Mouse (Mus musculus) cerebellum, adult 2 months (tissue): Measurements from ENCODE around the gene Polr2g. TPM values are rescaled to one million over a fixed set of nuclear protein-coding genes. Genes with fewer than 3 reads are reported as not detected.

Source experiments
- DNase-seq, 2 experiments: peaks; one replicate each; pipeline ENCODE4 v3.0.0; 2021
- H3K27ac ChIP-seq: fragments of 200-500 bp; 2 replicates; pipeline ENCODE4 v1.5.1; 2012; ENCODE audit warnings: low read length, control low read depth, inconsistent platforms; ENCODE audit not compliant: insufficient read depth
- H3K27me3 ChIP-seq: fragments of 200-500 bp; 2 replicates; pipeline ENCODE4 v1.6.1; 2012; ENCODE audit warnings: inconsistent platforms, mild to moderate bottlenecking, low read length, moderate library complexity; ENCODE audit not compliant: control insufficient read depth, insufficient read depth
- H3K4me1 ChIP-seq: fragments of 200-500 bp; 2 replicates; pipeline ENCODE4 v1.6.1; 2011; ENCODE audit warnings: low read length; ENCODE audit not compliant: control insufficient read depth, insufficient read depth
- H3K4me3 ChIP-seq: fragments of 200-500 bp; replicated peaks from 2 replicates; pipeline ENCODE3; 2011; ENCODE audit warnings: mild to moderate bottlenecking, low read depth, low read length, control low read depth; ENCODE audit not compliant: insufficient read depth
- CTCF ChIP-seq: fragments of 200-500 bp; IDR thresholded peaks from 2 replicates; pipeline ENCODE4 v1.5.1; 2011; ENCODE audit warnings: low read depth, mild to moderate bottlenecking, control low read depth, low read length, moderate library complexity, borderline replicate concordance; ENCODE audit not compliant: insufficient read depth
- POLR2A ChIP-seq: fragments of 200-500 bp; IDR thresholded peaks from 2 replicates; pipeline ENCODE4 v1.6.1; 2011; ENCODE audit warnings: low read length, control low read depth, borderline replicate concordance; ENCODE audit not compliant: insufficient read depth
- WGBS: fragments of 180-500 bp; shearing (Covaris S2); methylation state at CpG from one replicate; pipeline ENCODE4 v1.1.7; 2018; 5-methylcytosine and 5-hydroxymethylcytosine counted together
- polyA plus RNA-seq: library from polyadenylated mRNA; depleted of rRNA; stranded (reverse); fragments of >200 nt; gene quantifications from 2 replicates; pipeline ENCODE4 v1.2.3, GENCODE M21; 2012; rRNA removed

Gene Polr2g
- 155 and 157 TPM in 2 replicates for polyA plus RNA-seq

GRCm38 (mm10) chr19:8798264-8798946 lies at the start of gene Polr2g:
Gene Polr2g, minus strand, starts transcription at chr19:8798577.
- TF ChIP-seq POLR2A (peak; percentile 76; the same call in 1 of the 2 replicates), CTCF (no peak)
- peak; percentile 86 to 90 for DNase-seq
- WGBS: under 1% methylated on average over 25 of the region's 25 CpGs
- no peaks in the 10 kb centered on the region; the same call in 1 of the 2 replicates for H3K4me1 ChIP-seq
- H3K4me3 ChIP-seq: peak within 1 kb of the TSS; percentile 97
- H3K27ac ChIP-seq: peak within 1 kb of the TSS; percentile 51; the same call in 1 of the 2 replicates
- no peaks in the 10 kb centered on the region for H3K27me3 ChIP-seq

- Histone ChIP-seq H3K4me1 (no peaks in the 10 kb centered on the region), H3K27ac (no peak overlapping the region), H3K27me3 (no peaks in the 10 kb centered on the region), H3K4me3 (no peak overlapping the region)
- peak; percentile 69 to 71 for DNase-seq
- 38% methylated on average over 5 of the region's 5 CpGs for WGBS
- TF ChIP-seq CTCF (peak; percentile 61; the same call in 1 of the 2 replicates), POLR2A (no peak)
Observed at GRCm38 (mm10) chr19:8844371-8845129, 46.2 kb upstream of the Polr2g start.

GRCm38 (mm10) chr19:8842961-8843360 lies 44.6 kb upstream of the Polr2g start:
- DNase-seq: no peak
- Histone ChIP-seq H3K4me1 (no peaks in the 10 kb centered on the region), H3K27me3 (no peaks in the 10 kb centered on the region), H3K27ac (no peak overlapping the region), H3K4me3 (no peak overlapping the region)
- TF ChIP-seq POLR2A (no peak), CTCF (no peak)
- 85% methylated on average over 6 of the region's 6 CpGs for WGBS

GRCm38 (mm10) chr19:8841012-8841411 lies 42.6 kb upstream of the Polr2g start:
- TF ChIP-seq POLR2A (no peak), CTCF (no peak)
- DNase-seq: peak; percentile 35 to 36
- peak overlapping the region; percentile 92 for H3K27ac ChIP-seq
- 46% methylated on average over 7 of the region's 7 CpGs for WGBS
- no peaks in the 10 kb centered on the region for H3K4me1 ChIP-seq
- H3K27me3 ChIP-seq: no peaks in the 10 kb centered on the region
- H3K4me3 ChIP-seq: peak overlapping the region; percentile 78

- no peaks in the 10 kb centered on the region for H3K4me1 ChIP-seq
- WGBS: 3% methylated on average over 29 of the region's 29 CpGs
Observed at GRCm38 (mm10) chr19:8839908-8840791, 41.8 kb upstream of the Polr2g start.

GRCm38 (mm10) chr19:8839103-8839907 lies 40.9 kb upstream of the Polr2g start, which contains the start of gene Gng3:
Gene Gng3, minus strand, starts transcription at chr19:8839194.
- peak; percentile 91 to 94 for DNase-seq
- 11% methylated on average over 11 of the region's 11 CpGs for WGBS
- no peaks in the 10 kb centered on the region for H3K4me1 ChIP-seq
- peak within 1 kb of the TSS; percentile 92 for H3K27ac ChIP-seq
- no peaks in the 10 kb centered on the region for H3K27me3 ChIP-seq
- TF ChIP-seq CTCF (no peak), POLR2A (peak; percentile 79; the same call in 1 of the 2 replicates)
- H3K4me3 ChIP-seq: peak within 1 kb of the TSS; percentile 78

More at GRCm38 (mm10) chr19:8839908-8840791, 41.8 kb upstream of the Polr2g start:
- peak overlapping the region; percentile 78 for H3K4me3 ChIP-seq
- peak overlapping the region; percentile 92 for H3K27ac ChIP-seq
- no peaks in the 10 kb centered on the region for H3K27me3 ChIP-seq
- DNase-seq: peak; percentile 88 to 89
- TF ChIP-seq CTCF (no peak), POLR2A (peak; percentile 45; the same call in 1 of the 2 replicates)
